Mouse (Mus musculus) stomach, postnatal 0 days (tissue): ENCODE results near the gene Klc3. TPM values are rescaled to one million over a fixed set of nuclear protein-coding genes. Genes with fewer than 3 reads are reported as not detected.

ENCODE experiments used
- ATAC-seq: fragments of 200-750 bp; cut with Nextera tagmentation; 2 replicates; pipeline ENCODE4 v1.8.0; 2017; ENCODE audit not compliant: low FRiP score, low TSS enrichment
- DNase-seq: peaks from one replicate; pipeline ENCODE4 v3.0.0-alpha.2; 2016; ENCODE audit warnings: low spot score
- H3K27ac ChIP-seq: fragments of 300-500 bp; sonication (generic); replicated peaks from 2 replicates; pipeline ENCODE4 v1.5.1; 2014; ENCODE audit warnings: mild to moderate bottlenecking, control low read depth
- H3K27me3 ChIP-seq: fragments of 300-500 bp; sonication (generic); 2 replicates; pipeline ENCODE4 v1.6.1; 2014; ENCODE audit warnings: low read length; ENCODE audit not compliant: control insufficient read depth, insufficient read depth
- H3K36me3 ChIP-seq: fragments of 300-500 bp; sonication (generic); 2 replicates; pipeline ENCODE4 v1.6.1; 2014; ENCODE audit warnings: low read length, mixed read lengths; ENCODE audit not compliant: control insufficient read depth, insufficient read depth
- H3K4me1 ChIP-seq: fragments of 300-500 bp; sonication (generic); replicated peaks from 2 replicates; pipeline ENCODE4 v1.6.1; 2014; ENCODE audit warnings: antibody characterized with exemption; ENCODE audit not compliant: control insufficient read depth, insufficient read depth
- H3K4me2 ChIP-seq: fragments of 300-500 bp; sonication (generic); replicated peaks from 2 replicates; pipeline ENCODE4 v1.6.1; 2014; ENCODE audit warnings: low read depth, mild to moderate bottlenecking, control low read depth, moderate library complexity
- H3K4me3 ChIP-seq: fragments of 300-500 bp; sonication (generic); 2 replicates; pipeline ENCODE4 v1.5.1; 2014; ENCODE audit warnings: low read depth, low read length, control low read depth
- H3K9ac ChIP-seq: fragments of 300-500 bp; sonication (generic); 2 replicates; pipeline ENCODE4 v1.6.1; 2014; ENCODE audit warnings: mild to moderate bottlenecking, low read length, control low read depth, mixed read lengths
- H3K9me3 ChIP-seq: fragments of 300-500 bp; sonication (generic); 2 replicates; pipeline ENCODE4 v1.6.1; 2016; ENCODE audit warnings: low read length; ENCODE audit not compliant: control insufficient read depth
- CTCF ChIP-seq: IDR thresholded peaks from 2 replicates; pipeline ENCODE4 v1.5.1; 2016; ENCODE audit warnings: antibody characterized with exemption, low read depth, mild to moderate bottlenecking, moderate library complexity
- EP300 ChIP-seq: optimal IDR thresholded peaks from 2 replicates; pipeline ENCODE3; 2016; ENCODE audit warnings: antibody characterized with exemption
- WGBS: fragments of 180-500 bp; shearing (Covaris S2); extraction: QIAGEN DNeasy Blood & Tissue Kit; methylation state at CpG from one replicate; pipeline ENCODE4 v1.1.7; 2014; 5-methylcytosine and 5-hydroxymethylcytosine counted together
- polyA plus RNA-seq: library from polyadenylated mRNA; unstranded; fragments of >200 nt; fragmentation: Nextera tagmentation; extraction: Ambion mirVana; gene quantifications from 2 replicates; pipeline ENCODE4 v1.2.1, GENCODE M21; 2015

The Klc3 gene
- polyA plus RNA-seq, 1 experiment from 2014 or later = 24.3 TPM

DNA sequence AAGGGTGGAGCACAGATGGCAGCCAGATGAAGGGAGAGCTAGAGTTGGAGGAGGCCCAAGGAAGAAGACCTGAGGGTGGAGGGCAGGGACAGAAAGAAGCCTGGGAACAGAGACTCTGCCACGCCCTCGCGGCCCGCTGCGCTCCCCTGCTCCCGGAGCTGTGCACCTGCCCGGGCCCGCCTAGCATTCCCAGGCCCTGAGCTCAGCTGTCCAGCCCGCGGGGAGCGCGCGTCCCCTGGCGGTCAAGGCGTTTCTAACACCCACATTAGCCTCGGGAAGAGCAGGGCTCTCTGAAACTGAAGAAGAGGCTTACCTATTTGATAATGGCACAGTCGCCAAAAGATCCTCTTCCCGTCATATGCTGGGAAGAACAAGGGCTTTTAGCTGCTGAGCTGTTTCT is 40.0 kb downstream of the Klc3 start:
- WGBS = 4% methylated on average over 18 of the region's 18 CpGs
- ATAC-seq = peak; percentile 53
- DNase-seq = peak; percentile 93
- no peaks in the 10 kb centered on the region for H3K36me3 ChIP-seq
- peak; percentile 93 for TF ChIP-seq CTCF
- no peak for TF ChIP-seq EP300
- peak overlapping the region; percentile 80 for H3K27ac ChIP-seq
- H3K9me3 ChIP-seq = no peaks in the 10 kb centered on the region
- H3K4me2 ChIP-seq = peak overlapping the region; percentile 35
- H3K9ac ChIP-seq = no peak overlapping the region
- H3K4me3 ChIP-seq = no peak overlapping the region
- no peaks in the 10 kb centered on the region for H3K27me3 ChIP-seq
- peaks cover 3% of the 10 kb centered on the region; the same call in 1 of the 2 replicates for H3K4me1 ChIP-seq

DNA sequence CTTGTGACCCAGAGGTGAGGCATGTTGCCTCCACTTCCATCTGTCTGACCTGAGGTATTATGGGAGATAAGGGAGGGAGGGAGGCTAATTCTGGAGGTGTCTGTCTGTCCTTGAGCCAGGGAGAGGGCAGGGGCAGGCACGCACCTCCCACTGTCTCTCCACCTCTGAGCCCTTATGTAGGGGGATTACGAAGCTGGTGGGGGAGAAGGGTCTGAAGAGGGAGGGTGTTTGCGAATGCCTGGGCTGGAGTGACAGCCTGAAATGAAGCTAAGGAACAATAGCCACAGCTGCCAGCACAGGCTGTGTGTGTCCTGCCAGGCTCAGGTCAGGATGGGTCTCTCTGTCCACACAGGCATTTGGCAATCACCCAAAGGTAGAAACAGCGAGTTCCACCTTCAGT is 41.6 kb downstream of the Klc3 start:
- H3K27me3 ChIP-seq = no peaks in the 10 kb centered on the region
- H3K4me3 ChIP-seq = peak overlapping the region; percentile 73
- no peaks in the 10 kb centered on the region for H3K36me3 ChIP-seq
- peak overlapping the region; percentile 92 for H3K4me2 ChIP-seq
- no peak for TF ChIP-seq CTCF
- TF ChIP-seq EP300 = no peak
- H3K27ac ChIP-seq = peak overlapping the region; percentile 93
- H3K9ac ChIP-seq = peak overlapping the region; percentile 18; the same call in 1 of the 2 replicates
- WGBS = 58% methylated on average over 4 of the region's 4 CpGs
- DNase-seq (no peak), ATAC-seq (no peak)
- H3K4me1 ChIP-seq = peaks cover 3% of the 10 kb centered on the region; the same call in 1 of the 2 replicates
- H3K9me3 ChIP-seq = no peaks in the 10 kb centered on the region

DNA sequence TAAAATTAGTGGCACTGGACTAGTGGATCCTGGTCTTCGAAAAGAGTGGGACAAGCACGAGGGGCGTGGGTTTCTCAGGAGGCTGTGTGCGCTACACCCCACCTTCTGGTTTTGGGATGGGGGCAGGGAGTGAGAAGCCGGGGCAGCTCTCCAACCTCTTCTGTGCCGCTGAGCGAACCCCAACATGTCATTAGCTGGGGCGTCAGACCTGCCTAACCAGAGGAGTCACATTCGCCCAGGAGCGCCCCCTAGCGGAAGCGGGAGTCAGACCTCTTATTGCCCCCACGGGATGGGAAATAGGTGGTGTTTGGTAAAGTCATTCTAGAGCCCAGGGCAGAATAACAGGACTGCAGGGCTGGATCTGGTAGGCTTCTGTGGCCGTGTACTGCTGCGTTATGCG is 42.2 kb downstream of the Klc3 start:
- ATAC-seq (peak; percentile 6; the same call in 1 of the 2 replicates), DNase-seq (peak; percentile 91)
- TF ChIP-seq CTCF (peak; percentile 84), EP300 (no peak)
- WGBS = 11% methylated on average over 16 of the region's 16 CpGs
- peak overlapping the region; percentile 73 for H3K9ac ChIP-seq
- peak overlapping the region; percentile 73 for H3K4me3 ChIP-seq
- peak overlapping the region; percentile 93 for H3K27ac ChIP-seq
- H3K4me1 ChIP-seq = peaks cover 3% of the 10 kb centered on the region; the same call in 1 of the 2 replicates
- no peaks in the 10 kb centered on the region for H3K36me3 ChIP-seq
- H3K4me2 ChIP-seq = peak overlapping the region; percentile 92
- no peaks in the 10 kb centered on the region for H3K9me3 ChIP-seq
- H3K27me3 ChIP-seq = no peaks in the 10 kb centered on the region

DNA sequence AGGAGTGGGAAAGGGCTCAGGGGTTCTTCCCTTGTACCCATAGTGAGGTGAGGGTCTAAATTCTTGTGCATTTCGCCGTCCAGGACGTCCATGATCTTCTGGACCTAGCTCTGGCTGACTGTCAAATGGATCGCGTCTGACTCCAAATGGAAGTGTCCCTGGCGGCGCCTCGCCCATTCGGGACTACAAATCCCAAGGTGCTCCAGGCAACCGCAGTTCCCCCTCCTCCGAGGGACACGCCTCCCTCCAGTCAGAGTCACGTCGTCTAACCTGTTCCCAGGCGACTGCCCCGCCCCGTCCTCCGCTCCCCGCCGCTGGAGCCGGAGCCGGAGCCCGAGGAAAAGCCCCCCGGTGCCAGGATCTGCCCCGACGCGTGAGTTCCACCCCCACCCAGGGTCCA is 43.0 kb downstream of the Klc3 start:
- H3K27me3 ChIP-seq = no peaks in the 10 kb centered on the region
- peak overlapping the region; percentile 92 for H3K4me2 ChIP-seq
- H3K9me3 ChIP-seq = no peaks in the 10 kb centered on the region
- H3K4me3 ChIP-seq = peak overlapping the region; percentile 73
- DNase-seq (peak; percentile 93), ATAC-seq (peak; percentile 80)
- peaks cover 3% of the 10 kb centered on the region; the same call in 1 of the 2 replicates for H3K4me1 ChIP-seq
- peak overlapping the region; percentile 93 for H3K27ac ChIP-seq
- no peaks in the 10 kb centered on the region for H3K36me3 ChIP-seq
- TF ChIP-seq CTCF (no peak), EP300 (no peak)
- WGBS = under 1% methylated on average over 27 of the region's 27 CpGs
- peak overlapping the region; percentile 73 for H3K9ac ChIP-seq

- peaks cover 3% of the 10 kb centered on the region; the same call in 1 of the 2 replicates for H3K4me1 ChIP-seq
- peak overlapping the region; percentile 92 for H3K4me2 ChIP-seq
- peak; percentile 81 for DNase-seq
- H3K27me3 ChIP-seq = no peaks in the 10 kb centered on the region
- peak overlapping the region; percentile 73 for H3K9ac ChIP-seq
- no peaks in the 10 kb centered on the region for H3K36me3 ChIP-seq
- under 1% methylated on average over 43 of the region's 45 CpGs for WGBS
- TF ChIP-seq EP300 (no peak), CTCF (no peak)
- H3K27ac ChIP-seq = peak overlapping the region; percentile 88
- peak; percentile 52 for ATAC-seq
- H3K9me3 ChIP-seq = no peaks in the 10 kb centered on the region
- H3K4me3 ChIP-seq = peak overlapping the region; percentile 73
Observed at GRCm38 (mm10) chr7:19359892-19360641, 43.8 kb downstream of the Klc3 start.
